Mouse (Mus musculus) cortical plate, adult 2 months (tissue): ENCODE results near the gene Dusp7.

Experiments
- CTCF ChIP-seq: fragments of 200-500 bp; IDR thresholded peaks from 2 replicates; pipeline ENCODE4 v1.5.1; 2011; ENCODE audit warnings: mild to moderate bottlenecking, control low read depth, low read length; ENCODE audit not compliant: insufficient read depth; ENCODE audit errors: extremely low read depth
- POLR2A ChIP-seq: fragments of 200-500 bp; IDR thresholded peaks from 2 replicates; pipeline ENCODE4 v1.6.1; 2011; ENCODE audit warnings: mild to moderate bottlenecking, low read length, control low read depth; ENCODE audit not compliant: insufficient read depth; ENCODE audit errors: extremely low read depth

DNA sequence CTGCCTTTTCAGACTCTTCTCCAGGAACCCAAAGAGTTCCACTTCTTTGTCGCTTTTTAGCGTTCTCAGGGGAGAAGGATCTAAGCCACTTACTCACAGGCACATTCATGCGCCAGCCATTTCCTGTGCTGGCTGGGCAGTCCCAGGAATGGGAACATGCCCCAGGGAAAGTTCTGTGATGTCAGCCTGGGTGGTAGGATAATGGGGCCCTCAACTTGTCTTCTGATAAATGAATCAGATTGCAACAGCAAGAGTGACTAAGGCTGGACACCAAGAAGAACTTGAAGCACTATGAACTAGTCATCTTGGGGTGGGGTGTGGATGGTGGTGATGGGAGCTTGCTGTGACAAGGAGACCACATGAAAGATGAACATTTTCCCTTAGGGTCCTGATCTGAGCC lies 9.6 kb downstream of the Dusp7 start:
- TF ChIP-seq POLR2A = no peak
- TF ChIP-seq CTCF = no peak
